Mouse (Mus musculus) bone marrow, adult 2 months (tissue): Measurements from ENCODE around the gene Styxl1.

Source experiments
- CTCF ChIP-seq: fragments of 200-500 bp; IDR thresholded peaks from 2 replicates; pipeline ENCODE4 v1.5.1; 2011; ENCODE audit warnings: low read length, control low read depth; ENCODE audit not compliant: control insufficient read depth, insufficient read depth
- POLR2A ChIP-seq: fragments of 200-500 bp; IDR thresholded peaks from 2 replicates; pipeline ENCODE4 v1.6.1; 2011; ENCODE audit warnings: low read depth, mild to moderate bottlenecking, control low read depth, low read length, borderline replicate concordance; ENCODE audit not compliant: control insufficient read depth

DNA sequence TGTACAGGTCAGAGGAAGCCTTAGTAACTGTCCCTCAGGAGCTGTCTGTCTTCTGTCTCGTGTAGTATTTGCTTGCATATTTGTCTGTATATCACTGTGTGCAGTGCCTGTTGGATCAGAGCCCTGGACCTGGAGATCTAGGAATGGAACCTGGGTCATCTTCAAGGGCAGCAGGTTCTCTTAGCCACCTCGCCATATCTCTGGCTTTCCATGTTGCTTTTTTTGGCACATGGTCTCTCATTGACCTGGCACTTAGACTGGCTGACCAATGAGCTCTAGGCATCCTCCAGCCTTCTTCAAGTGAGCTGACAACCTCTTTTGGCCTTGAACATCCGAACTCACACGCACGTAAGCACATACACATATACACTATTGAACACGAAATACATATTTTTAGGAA lies 76.0 kb downstream of the Styxl1 start:
- TF ChIP-seq POLR2A (no peak), CTCF (no peak)
